Mouse (Mus musculus): ENCODE measurements around the gene Igsf23.
A peak's percentile ranks its signal among the peaks of the same experiment; 100 is the strongest.
"Not testable (repeated sequence)": the region's sequence is repeated elsewhere in the genome, so short reads cannot be mapped to it uniquely, and the experiment has no call there.

Gene Igsf23

DNA sequence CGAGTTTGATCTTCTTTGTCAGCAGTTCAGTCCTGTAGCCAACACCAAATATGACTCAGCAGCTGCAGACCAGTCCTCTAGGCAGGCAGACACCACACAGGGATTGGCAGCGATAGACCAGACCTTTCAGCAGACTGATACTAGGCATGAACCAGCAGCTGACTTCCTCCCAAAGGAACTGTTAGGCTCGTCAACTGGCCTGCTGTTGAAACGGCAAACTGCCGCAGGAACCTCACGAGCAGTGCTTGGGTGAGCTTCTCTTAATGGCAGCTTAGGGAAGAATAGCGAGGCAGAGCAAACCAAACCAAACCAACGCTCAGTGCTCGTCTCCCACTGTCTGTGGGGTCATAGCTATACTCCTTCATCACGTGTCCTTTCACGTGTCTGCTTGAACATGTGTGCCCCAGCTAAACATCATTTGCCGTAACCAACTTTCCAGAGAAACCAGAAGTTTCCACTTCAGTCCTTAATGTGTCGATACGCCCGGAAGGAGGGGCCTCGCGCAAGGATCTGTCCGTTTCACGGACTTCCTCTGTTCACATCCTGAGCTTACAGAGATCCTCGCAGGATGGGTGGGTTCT lies 15.3 kb downstream of the Igsf23 start:
- no peak for DNase-seq

DNA sequence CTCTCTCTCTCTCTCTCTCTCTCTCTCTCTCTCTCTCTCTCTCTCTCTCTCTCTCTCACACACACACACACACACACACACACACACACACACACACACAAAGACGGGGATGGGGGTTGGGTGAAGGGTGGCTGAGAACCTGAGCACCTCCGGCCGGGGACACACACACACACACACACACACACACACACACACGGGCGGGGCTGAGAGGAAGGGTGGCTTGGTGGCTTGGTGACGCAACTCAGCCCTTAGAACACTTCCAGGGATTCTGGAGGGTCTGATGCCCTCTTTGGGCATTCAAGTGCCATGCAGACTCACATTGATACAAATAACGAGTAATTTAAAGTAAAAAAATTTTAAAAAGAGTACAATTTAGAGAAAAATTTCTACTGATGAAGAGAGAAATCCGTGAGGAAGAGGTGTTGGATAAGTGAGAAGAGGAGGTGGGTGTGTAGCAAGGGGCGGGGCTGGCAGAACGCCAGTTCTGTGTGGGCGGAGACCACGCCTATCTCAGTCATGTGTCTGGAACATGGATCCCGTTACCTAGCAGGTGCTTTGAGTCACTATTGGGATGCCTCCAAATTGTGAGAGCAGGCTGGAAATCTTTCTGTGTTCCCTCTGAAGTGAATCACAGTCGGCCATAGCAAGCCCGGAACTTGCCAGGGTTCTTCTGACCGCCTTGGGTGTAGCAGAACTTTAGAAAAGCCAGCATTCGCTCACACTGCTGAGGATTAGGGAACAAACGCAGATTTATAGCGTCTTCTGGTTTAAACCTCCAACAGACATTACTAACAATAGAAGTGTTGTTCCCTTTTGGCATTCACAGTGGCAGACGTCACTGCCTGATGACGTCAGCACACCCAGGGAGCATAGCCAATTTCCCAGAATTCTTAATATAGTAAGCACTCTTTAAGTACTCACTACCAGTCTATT lies 17.4 kb downstream of the Igsf23 start:
- peak; percentile 91 for DNase-seq

DNA sequence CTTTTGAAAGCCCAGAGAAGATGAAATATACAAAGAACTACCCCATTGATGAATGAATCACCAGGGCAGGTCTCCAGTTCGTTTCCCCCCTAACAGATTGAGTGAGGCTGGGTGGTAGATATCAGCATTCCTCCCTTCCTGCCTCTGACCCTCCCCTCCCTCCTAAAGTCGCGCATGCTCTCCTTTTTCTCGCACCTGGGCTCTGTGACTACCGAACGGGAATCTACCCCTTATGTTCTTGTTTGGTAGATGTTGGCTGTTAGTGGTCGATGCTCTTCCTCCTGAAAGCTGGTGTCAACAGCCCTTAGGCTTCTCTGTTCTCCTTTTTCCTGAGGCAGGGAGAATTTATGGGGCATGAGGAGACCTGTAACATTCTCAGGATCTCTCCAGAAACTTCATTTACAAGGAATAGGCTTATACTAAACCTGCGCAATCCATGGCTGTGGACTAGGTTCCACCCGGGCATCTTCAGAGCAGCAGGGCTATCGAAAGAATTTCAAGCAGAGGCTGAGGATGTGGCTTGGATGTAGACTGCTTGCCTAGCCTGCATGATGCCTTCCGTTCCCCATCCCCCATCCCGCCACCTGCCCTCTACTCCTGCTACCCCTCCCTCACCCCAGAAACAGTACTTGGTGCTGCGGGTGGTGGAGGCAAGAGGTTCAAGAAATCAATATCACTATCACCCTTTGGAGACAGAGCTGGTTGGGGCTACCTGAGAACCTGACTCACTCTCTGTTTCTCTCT lies 18.3 kb downstream of the Igsf23 start:
- DNase-seq, result no peak

DNA sequence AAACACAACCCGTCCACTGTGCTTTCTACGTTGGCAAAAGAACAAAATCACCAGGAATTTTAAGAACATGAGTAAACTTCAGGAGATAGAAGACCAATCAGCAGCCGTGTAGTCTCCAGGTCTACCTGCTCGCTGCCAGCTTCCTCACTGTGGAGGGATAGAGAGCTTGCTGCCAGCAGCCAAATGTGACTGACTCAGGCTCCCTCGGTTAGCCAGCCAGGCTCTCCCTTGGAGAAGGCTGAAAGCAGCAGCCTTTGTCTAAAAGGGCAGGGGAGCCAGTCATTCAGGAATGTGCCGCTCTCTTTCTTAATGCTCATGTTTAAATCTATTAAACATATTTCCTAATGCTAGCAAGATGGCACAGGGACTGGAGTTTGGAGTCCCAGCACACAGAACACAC lies 20.1 kb downstream of the Igsf23 start:
- not testable (repeated sequence) for DNase-seq

GRCm38 (mm10) chr7:19928486-19928885 lies 22.1 kb downstream of the Igsf23 start:
- DNase-seq, result no peak

DNA sequence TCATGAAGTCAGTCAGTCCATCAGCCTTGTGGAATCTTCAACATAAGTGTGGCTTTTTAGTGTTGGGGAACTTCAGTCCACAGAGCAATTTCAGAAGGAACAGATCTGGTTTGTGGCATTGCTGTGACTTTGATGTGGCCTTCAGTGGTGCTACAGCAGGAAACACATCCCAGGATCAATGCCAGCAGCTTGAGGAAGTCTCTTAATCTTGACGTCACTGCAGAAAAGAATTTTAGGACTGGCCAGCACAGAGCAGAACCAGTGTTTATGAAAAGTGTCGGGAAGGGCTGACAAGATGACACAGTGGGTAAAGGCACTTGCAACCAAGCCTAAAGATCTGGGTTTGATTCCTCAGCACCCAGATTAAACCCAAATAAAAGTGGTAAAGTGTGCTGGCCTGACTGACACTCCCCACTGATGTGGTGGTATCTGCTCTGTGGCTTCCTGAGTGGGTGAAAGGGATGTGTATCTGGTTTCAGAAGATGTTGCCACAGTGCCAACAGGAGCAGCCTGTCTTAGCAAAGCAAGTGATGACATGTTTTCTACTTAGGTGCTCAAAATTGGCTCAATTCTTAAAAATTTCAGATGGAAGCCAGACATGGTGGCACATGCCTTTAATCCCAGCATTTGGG lies 23.6 kb downstream of the Igsf23 start:
- DNase-seq, result no peak

DNA sequence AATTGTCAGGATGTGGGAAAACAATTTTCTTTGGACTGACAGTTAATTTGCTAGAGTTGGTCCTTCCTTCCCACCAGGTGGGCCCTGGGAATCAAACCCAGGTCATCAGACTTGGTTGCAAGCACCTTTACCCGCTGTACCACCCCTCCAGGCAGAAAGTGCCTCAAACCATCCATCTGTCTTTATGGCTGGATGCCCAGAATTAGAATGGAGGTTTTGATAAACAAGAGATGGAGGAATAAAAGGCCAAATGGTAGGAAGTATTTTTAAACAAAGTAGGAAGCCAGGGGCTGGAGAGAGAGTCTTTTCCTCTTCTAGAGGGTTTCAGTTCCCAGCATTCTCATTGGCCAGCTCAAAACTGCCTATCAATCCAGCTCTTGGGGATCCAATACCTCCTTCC lies 25.2 kb downstream of the Igsf23 start:
- DNase-seq, result no peak

GRCm38 (mm10) chr7:19923797-19924196 lies 26.8 kb downstream of the Igsf23 start:
- no peak for DNase-seq

DNA sequence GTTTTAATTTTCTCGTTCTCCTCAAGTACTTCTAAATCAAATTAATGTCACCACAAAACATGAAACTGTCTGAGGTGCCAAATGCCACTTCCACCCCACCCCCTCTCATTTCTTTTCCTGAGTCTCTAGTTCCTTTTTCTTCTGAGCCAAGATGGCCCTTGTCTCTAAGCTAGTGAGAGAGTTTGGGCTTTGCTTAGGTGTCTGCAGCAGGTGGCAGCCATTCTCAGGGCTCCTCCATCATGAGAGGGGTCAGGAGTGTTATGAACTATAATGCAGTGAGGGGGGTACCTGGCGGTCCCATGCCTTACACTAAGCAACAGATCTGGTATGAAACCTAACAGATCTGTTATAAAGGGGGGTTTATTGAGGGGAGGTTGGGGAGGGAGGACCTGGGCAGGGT lies 27.2 kb downstream of the Igsf23 start:
- no peak for DNase-seq

- peak; percentile 82 for DNase-seq
Observed at GRCm38 (mm10) chr7:19920506-19921261, 29.9 kb downstream of the Igsf23 start, which contains the start of gene Pvr. Pvr (minus strand) TSS chr7:19921160.

- DNase-seq, result no peak
Observed at GRCm38 (mm10) chr7:19920166-19920505, 30.4 kb downstream of the Igsf23 start.

- no peak for DNase-seq
Observed at GRCm38 (mm10) chr7:19914558-19914957, 36.0 kb downstream of the Igsf23 start.

DNA sequence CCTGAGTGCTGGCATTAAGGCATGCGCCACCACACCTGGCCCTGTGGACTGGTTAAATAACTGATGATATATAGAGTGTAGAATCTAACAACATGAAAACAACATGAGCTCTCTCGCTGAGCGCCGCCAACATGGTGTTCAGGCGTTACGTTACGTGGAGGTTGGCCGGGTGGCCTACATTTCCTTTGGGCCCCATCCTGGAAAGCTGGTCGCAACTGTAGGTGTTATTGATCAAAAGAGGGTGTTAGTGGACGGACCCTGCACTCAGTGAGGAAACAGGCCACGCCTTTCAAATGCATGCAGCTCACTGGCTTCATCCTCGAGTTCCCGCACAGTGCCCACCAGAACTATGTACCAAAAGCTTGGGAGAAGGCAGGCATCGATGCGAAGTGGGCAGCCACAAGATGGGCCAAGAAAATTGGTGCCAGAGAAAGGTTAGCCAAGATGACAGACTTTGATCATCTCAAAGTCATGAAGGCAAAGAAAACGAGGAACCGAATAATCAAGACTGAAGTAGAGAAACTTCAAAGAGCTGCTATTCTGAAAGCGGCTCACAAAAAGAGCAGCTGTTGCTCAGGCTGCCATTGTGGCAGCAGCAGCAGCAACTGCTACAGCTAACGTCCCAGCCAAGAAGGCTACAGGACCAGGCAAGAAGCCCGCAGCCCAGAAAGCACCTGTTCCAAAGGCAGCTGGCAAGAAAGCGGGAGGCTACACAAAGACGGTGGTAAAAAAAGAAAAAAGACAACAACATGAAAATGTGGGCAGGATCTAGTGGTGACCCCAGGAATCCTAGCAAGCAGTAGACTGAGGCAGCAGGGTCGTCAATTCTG lies 38.6 kb downstream of the Igsf23 start:
- no peak for DNase-seq

- DNase-seq, result no peak
Observed at GRCm38 (mm10) chr7:19911292-19911658, 39.3 kb downstream of the Igsf23 start.

GRCm38 (mm10) chr7:19910421-19911291 lies 39.9 kb downstream of the Igsf23 start:
- peak; percentile 53 for DNase-seq

- no peak for DNase-seq
Observed at GRCm38 (mm10) chr7:19889881-19890280, 60.7 kb downstream of the Igsf23 start.

GRCm38 (mm10) chr7:19887849-19888248 lies 62.7 kb downstream of the Igsf23 start, which contains the start of gene Ceacam19:
Ceacam19 (minus strand) TSS chr7:19887965.
- no peak for DNase-seq
